Comparison of ENCODE assay signal across 8 mouse cellular contexts in the genomic region with DNA sequence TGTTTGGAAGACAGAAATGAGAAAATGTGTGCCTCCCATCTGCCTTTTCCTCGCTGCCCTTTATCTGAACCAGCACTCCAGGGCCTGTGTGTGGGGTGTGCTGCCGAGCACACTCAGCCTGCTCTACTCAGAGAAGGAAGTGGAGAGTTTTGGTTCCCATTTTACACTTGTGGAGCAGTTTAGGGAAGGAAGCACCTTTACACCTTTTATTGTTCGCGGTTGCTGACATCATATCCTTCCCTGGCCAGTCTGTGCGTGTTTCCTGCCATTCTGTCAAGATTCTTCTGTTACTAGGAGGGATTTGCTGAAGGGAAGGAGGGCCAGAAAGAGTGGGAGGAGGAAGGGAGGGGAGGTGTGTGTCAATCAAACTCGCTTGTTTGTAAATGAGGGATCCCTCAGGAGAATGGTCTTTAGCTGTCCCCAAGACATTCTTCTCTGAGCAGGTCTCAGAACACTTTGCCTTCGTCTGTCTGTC.
DNase-seq lines count a peak whose midpoint lies in the region; ATAC-seq and TF ChIP-seq lines count a peak whose summit lies in the region.

No protein-coding gene starts in this region.

- 50% methylated on average over 7 of the region's 7 CpGs for WGBS in limb, embryonic 13.5 days
- WGBS in limb, embryonic 10.5 days = 49% methylated on average over 7 of the region's 7 CpGs
- 37% methylated on average over 7 of the region's 7 CpGs for WGBS in kidney, adult 2 months
- 24% methylated on average over 7 of the region's 7 CpGs for WGBS in lung, postnatal 0 days
- 38% methylated on average over 7 of the region's 7 CpGs for WGBS in stomach, postnatal 0 days

- H3K9me3 ChIP-seq in limb, embryonic 13.5 days = no peaks in the 10 kb centered on the region
- no peaks in the 10 kb centered on the region for H3K9me3 ChIP-seq in limb, embryonic 10.5 days (replicated peaks)
- H3K9me3 ChIP-seq in lung, postnatal 0 days (ENCODE audit: low read length) = no peaks in the 10 kb centered on the region
- no peaks in the 10 kb centered on the region for H3K9me3 ChIP-seq in stomach, postnatal 0 days (ENCODE audit: control insufficient read depth, low read length)

- H3K27me3 ChIP-seq in limb, embryonic 13.5 days = no peaks in the 10 kb centered on the region
- H3K27me3 ChIP-seq in limb, embryonic 10.5 days (ENCODE audit: low read depth, poor library complexity, severe bottlenecking) = no peaks in the 10 kb centered on the region
- no peaks in the 10 kb centered on the region for H3K27me3 ChIP-seq in kidney, adult 2 months (replicated peaks; ENCODE audit: control insufficient read depth, insufficient read depth, low read length)
- H3K27me3 ChIP-seq in lung, postnatal 0 days (replicated peaks; ENCODE audit: insufficient read depth, low read length) = no peaks in the 10 kb centered on the region
- H3K27me3 ChIP-seq in stomach, postnatal 0 days (ENCODE audit: control insufficient read depth, insufficient read depth, low read length) = no peaks in the 10 kb centered on the region

- H3K4me3 ChIP-seq in limb, embryonic 13.5 days = no peak overlapping the region
- no peak overlapping the region for H3K4me3 ChIP-seq in limb, embryonic 10.5 days
- H3K4me3 ChIP-seq in kidney, adult 2 months (ENCODE audit: insufficient read depth, low read depth, low read length) = no peak overlapping the region
- no peak overlapping the region for H3K4me3 ChIP-seq in lung, postnatal 0 days (ENCODE audit: low read depth, low read length)
- H3K4me3 ChIP-seq in stomach, postnatal 0 days (ENCODE audit: low read depth, low read length) = no peak overlapping the region

- DNase-seq in limb, embryonic 10.5 days (ENCODE audit: low spot score) = no peak
- peak; percentile 32 to 52 for DNase-seq in adrenal gland, postnatal 36 days
- peak; percentile 18 for DNase-seq in fibroblast of lung, adult 2 months (ENCODE audit: low read depth)
- DNase-seq in kidney, adult 2 months = peak; percentile 85
- peak; percentile 87 for DNase-seq in lung, postnatal 0 days (ENCODE audit: low spot score)
- no peak for DNase-seq in stomach, postnatal 0 days (ENCODE audit: low spot score)
- no peak for DNase-seq in cerebellum, adult 18-20 months

- TF ChIP-seq POLR2A in kidney, adult 2 months (IDR thresholded peaks at IDR 0.05; ENCODE audit: low read depth, low read length) = no peak

- H3K27ac ChIP-seq in limb, embryonic 13.5 days = no peak overlapping the region
- no peak overlapping the region for H3K27ac ChIP-seq in limb, embryonic 10.5 days
- peak overlapping the region; percentile 97 for H3K27ac ChIP-seq in kidney, adult 2 months (ENCODE audit: insufficient read depth, low read depth, low read length)
- peak overlapping the region; percentile 54 for H3K27ac ChIP-seq in lung, postnatal 0 days (ENCODE audit: low read length)
- 0 out of 2 replicates have a peak overlapping the region, but pooled peaks have one; percentile 45 for H3K27ac ChIP-seq in stomach, postnatal 0 days (replicated peaks)

- no peak for TF ChIP-seq CTCF in kidney, adult 2 months (conservative IDR thresholded peaks at IDR 0.05; ENCODE audit: insufficient read depth, insufficient read length, low read depth, low read length)
- no peak for TF ChIP-seq CTCF in lung, postnatal 0 days (IDR thresholded peaks at IDR 0.05)
- no peak for TF ChIP-seq CTCF in stomach, postnatal 0 days (IDR thresholded peaks at IDR 0.05; ENCODE audit: low read depth)

- TF ChIP-seq EP300 in lung, postnatal 0 days (IDR thresholded peaks at IDR 0.05) = peak; percentile 94
- no peak for TF ChIP-seq EP300 in stomach, postnatal 0 days (optimal IDR thresholded peaks at IDR 0.05)

- peaks cover 29% of the 10 kb centered on the region for H3K4me1 ChIP-seq in limb, embryonic 13.5 days
- H3K4me1 ChIP-seq in limb, embryonic 10.5 days = peaks cover 13% of the 10 kb centered on the region
- H3K4me1 ChIP-seq in kidney, adult 2 months (ENCODE audit: control insufficient read depth, insufficient read depth, low read length) = no peaks in the 10 kb centered on the region
- peaks cover 4% of the 10 kb centered on the region; the same call in 1 of the 2 replicates for H3K4me1 ChIP-seq in lung, postnatal 0 days (ENCODE audit: insufficient read depth, low read depth, low read length)
- no peaks in the 10 kb centered on the region for H3K4me1 ChIP-seq in stomach, postnatal 0 days (replicated peaks; ENCODE audit: control insufficient read depth, insufficient read depth)

- no peaks in the 10 kb centered on the region; the same call in 1 of the 2 replicates for H3K36me3 ChIP-seq in limb, embryonic 13.5 days
- no peaks in the 10 kb centered on the region for H3K36me3 ChIP-seq in limb, embryonic 10.5 days
- H3K36me3 ChIP-seq in kidney, adult 2 months (ENCODE audit: control insufficient read depth, insufficient read depth, low read length) = no peaks in the 10 kb centered on the region
- H3K36me3 ChIP-seq in lung, postnatal 0 days (ENCODE audit: insufficient read depth, low read length) = no peaks in the 10 kb centered on the region
- no peaks in the 10 kb centered on the region for H3K36me3 ChIP-seq in stomach, postnatal 0 days (ENCODE audit: control insufficient read depth, insufficient read depth, low read length)

- H3K9ac ChIP-seq in limb, embryonic 13.5 days = no peak overlapping the region
- H3K9ac ChIP-seq in lung, postnatal 0 days (replicated peaks; ENCODE audit: low read depth) = no peak overlapping the region
- no peak overlapping the region for H3K9ac ChIP-seq in stomach, postnatal 0 days (ENCODE audit: low read length)

- no peak overlapping the region for H3K4me2 ChIP-seq in limb, embryonic 13.5 days (replicated peaks)
- peak overlapping the region; percentile 23; the same call in 1 of the 2 replicates for H3K4me2 ChIP-seq in lung, postnatal 0 days (replicated peaks; ENCODE audit: low read depth, low read length)
- no peak overlapping the region for H3K4me2 ChIP-seq in stomach, postnatal 0 days (replicated peaks; ENCODE audit: low read depth)

- ATAC-seq in limb, embryonic 13.5 days (ENCODE audit: low FRiP score, low read depth) = peak; percentile 52; the same call in 1 of the 2 replicates
- ATAC-seq in lung, postnatal 0 days = peak; percentile 94
- peak; percentile 79; the same call in 1 of the 2 replicates for ATAC-seq in stomach, postnatal 0 days (ENCODE audit: low FRiP score, low TSS enrichment)

Comparison
In these comparisons a context has a peak if more than half of its experiments do, and no peak if none do; other contexts are left out.
1. H3K27ac ChIP-seq: peak in kidney, adult 2 months (single experiment), lung, postnatal 0 days (single experiment) and stomach, postnatal 0 days (single experiment); none in limb, embryonic 13.5 days (single experiment) and limb, embryonic 10.5 days (single experiment).
2. DNase-seq: peak in adrenal gland, postnatal 36 days (2 of 2), fibroblast of lung, adult 2 months (single experiment), kidney, adult 2 months (single experiment) and lung, postnatal 0 days (single experiment); none in limb, embryonic 10.5 days (single experiment), stomach, postnatal 0 days (single experiment) and cerebellum, adult 18-20 months (0 of 2).
3. Peak in every context shown above with its lines, with median percentiles within 50 percentile points of each other: ATAC-seq.